Mouse (Mus musculus) kidney, postnatal 0 days (tissue): ENCODE results near the gene Sbsn. TPM values are rescaled to one million over a fixed set of nuclear protein-coding genes. Genes with fewer than 3 reads are reported as not detected.
"Not testable (repeated sequence)": the region's sequence is repeated elsewhere in the genome, so short reads cannot be mapped to it uniquely, and the experiment has no call there.

Source experiments
- ATAC-seq: fragments of 200-750 bp; cut with Nextera tagmentation; replicated peaks from 2 replicates; pipeline ENCODE4 v1.8.0; 2017; ENCODE audit warnings: low read depth, moderate number of reproducible peaks, moderate TSS enrichment, moderate library complexity; ENCODE audit not compliant: low FRiP score
- DNase-seq: peaks from one replicate; pipeline ENCODE4 v3.0.0-alpha.2; 2016; ENCODE audit warnings: low spot score
- H3K27ac ChIP-seq: fragments of 300-500 bp; sonication (generic); 2 replicates; pipeline ENCODE4 v1.5.1; 2014; ENCODE audit warnings: mild to moderate bottlenecking
- H3K27me3 ChIP-seq: fragments of 300-500 bp; sonication (generic); 2 replicates; pipeline ENCODE4 v1.6.1; 2014; ENCODE audit warnings: low read length, mixed read lengths; ENCODE audit not compliant: insufficient read depth
- H3K36me3 ChIP-seq: fragments of 300-500 bp; sonication (generic); 2 replicates; pipeline ENCODE4 v1.6.1; 2014; ENCODE audit warnings: low read length, mixed read lengths; ENCODE audit not compliant: insufficient read depth
- H3K4me1 ChIP-seq: fragments of 300-500 bp; sonication (generic); replicated peaks from 2 replicates; pipeline ENCODE4 v1.6.1; 2014; ENCODE audit warnings: antibody characterized with exemption, low read length, mixed read lengths; ENCODE audit not compliant: insufficient read depth
- H3K4me2 ChIP-seq: fragments of 300-500 bp; sonication (generic); 2 replicates; pipeline ENCODE4 v1.6.1; 2014; ENCODE audit warnings: mild to moderate bottlenecking, low read length, moderate library complexity, mixed read lengths
- H3K4me3 ChIP-seq: fragments of 300-500 bp; sonication (generic); replicated peaks from 2 replicates; pipeline ENCODE4 v1.5.1; 2014; ENCODE audit warnings: low read depth, low read length
- H3K9ac ChIP-seq: fragments of 300-500 bp; sonication (generic); 2 replicates; pipeline ENCODE4 v1.6.1; 2014; ENCODE audit warnings: low read depth, low read length
- H3K9me3 ChIP-seq: fragments of 300-500 bp; sonication (generic); replicated peaks from 2 replicates; pipeline ENCODE4 v1.6.1; 2016; ENCODE audit warnings: low read length, inconsistent platforms, mixed read lengths
- CTCF ChIP-seq: IDR thresholded peaks from 2 replicates; pipeline ENCODE4 v1.5.1; 2016; ENCODE audit warnings: antibody characterized with exemption, low read depth, mild to moderate bottlenecking, moderate library complexity
- WGBS: fragments of 180-500 bp; shearing (Covaris S2); extraction: QIAGEN DNeasy Blood & Tissue Kit; methylation state at CpG from one replicate; pipeline ENCODE4 v1.1.7; 2014; 5-methylcytosine and 5-hydroxymethylcytosine counted together
- polyA plus RNA-seq: library from polyadenylated mRNA; unstranded; fragments of >200 nt; fragmentation: Nextera tagmentation; extraction: Ambion mirVana; gene quantifications from 2 replicates; pipeline ENCODE4 v1.2.1, GENCODE M21; 2015

Sbsn gene
- polyA plus RNA-seq, 1 experiment from 2014 or later, result 2.5 TPM

DNA sequence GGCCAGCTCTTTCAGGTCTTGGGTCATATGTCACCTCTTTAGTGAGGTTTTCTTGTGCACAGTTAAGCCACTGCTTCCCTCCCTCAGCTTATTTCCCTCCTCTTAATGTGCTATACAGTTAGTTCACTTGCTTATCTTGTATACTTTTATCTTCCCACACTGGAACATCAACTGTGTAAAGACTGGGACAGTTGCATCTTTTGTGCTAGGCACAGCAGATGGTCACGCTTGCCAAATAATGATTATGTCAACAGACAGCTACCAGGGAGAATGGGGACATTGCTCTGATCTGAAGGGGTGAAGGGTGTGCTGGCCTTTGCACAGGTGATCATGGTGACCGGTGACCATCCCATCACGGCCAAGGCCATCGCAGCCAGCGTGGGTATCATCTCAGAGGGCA, 31.6 kb upstream of the Sbsn start:
- Histone ChIP-seq H3K4me3 (no peak overlapping the region), H3K4me2 (no peak overlapping the region), H3K27ac (no peak overlapping the region), H3K9me3 (no peaks in the 10 kb centered on the region), H3K9ac (no peak overlapping the region), H3K36me3 (no peaks in the 10 kb centered on the region), H3K4me1 (peaks cover 2% of the 10 kb centered on the region), H3K27me3 (peaks cover 5% of the 10 kb centered on the region; the same call in 1 of the 2 replicates)
- WGBS, result 93% methylated on average over 5 of the region's 5 CpGs
- TF ChIP-seq CTCF, result no peak
- ATAC-seq, result no peak
- DNase-seq, result no peak

DNA sequence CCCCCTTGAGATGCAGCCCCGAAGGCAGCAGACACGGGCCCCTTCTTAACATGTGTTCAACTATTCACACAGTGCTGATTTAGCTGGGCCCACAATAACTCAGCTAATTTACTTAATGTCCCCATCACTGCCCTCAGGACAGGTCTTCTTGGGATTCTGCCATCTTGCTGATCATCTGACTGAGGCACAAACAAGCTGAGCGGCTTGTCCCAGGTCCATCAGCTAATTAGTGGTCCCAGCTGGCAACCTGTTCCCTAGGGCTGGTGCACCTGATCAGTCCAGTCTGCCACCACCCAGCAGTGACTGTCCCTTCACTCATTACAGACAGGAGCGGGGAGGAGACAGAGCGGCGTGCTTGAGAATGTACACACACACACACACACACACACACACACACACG, 30.0 kb upstream of the Sbsn start:
- H3K4me2 ChIP-seq, result no peak overlapping the region
- no peak for DNase-seq
- H3K27ac ChIP-seq, result no peak overlapping the region
- H3K36me3 ChIP-seq, result no peaks in the 10 kb centered on the region
- no peak overlapping the region for H3K4me3 ChIP-seq
- TF ChIP-seq CTCF, result no peak
- no peak overlapping the region for H3K9ac ChIP-seq
- ATAC-seq, result no peak
- H3K9me3 ChIP-seq, result no peaks in the 10 kb centered on the region
- peaks cover 2% of the 10 kb centered on the region for H3K4me1 ChIP-seq
- H3K27me3 ChIP-seq, result no peaks in the 10 kb centered on the region
- 85% methylated on average over 7 of the region's 7 CpGs for WGBS

DNA sequence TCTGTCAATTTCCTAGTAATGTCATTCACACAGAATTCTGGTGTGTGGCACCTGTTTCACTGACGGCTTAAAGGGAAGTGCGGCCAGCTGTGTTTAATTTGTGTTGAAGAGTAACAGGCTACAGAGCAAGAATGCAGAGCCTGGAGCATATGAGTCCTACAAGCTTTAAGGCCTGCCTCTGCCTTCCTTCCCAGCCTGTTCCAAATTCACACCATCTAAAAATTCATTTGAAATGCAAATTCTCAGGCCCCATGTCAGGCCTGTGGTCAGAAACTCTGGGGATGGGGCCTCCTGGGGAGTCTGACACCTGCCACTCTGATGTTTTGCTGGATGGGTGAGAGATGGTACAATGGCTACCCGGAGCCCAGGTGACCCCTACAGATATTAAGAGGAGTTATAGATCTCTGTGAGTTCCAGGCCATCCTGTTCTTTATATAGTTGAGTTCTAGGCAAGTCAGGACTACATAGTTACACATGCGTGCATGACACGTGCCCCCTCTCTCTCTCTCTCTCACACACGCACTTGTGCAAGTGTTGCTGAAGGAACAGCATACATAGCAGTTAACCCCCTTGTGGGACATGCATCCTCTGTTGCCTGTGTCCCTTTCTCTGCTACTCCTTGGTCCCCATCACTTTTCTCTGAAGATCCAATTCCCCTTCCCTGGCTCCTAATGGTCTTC, 27.9 kb upstream of the Sbsn start:
- Histone ChIP-seq H3K9ac (no peak overlapping the region), H3K9me3 (no peaks in the 10 kb centered on the region), H3K4me3 (no peak overlapping the region), H3K27me3 (no peaks in the 10 kb centered on the region), H3K27ac (no peak overlapping the region), H3K4me1 (0 out of 2 replicates have a peak, but pooled peaks cover 3% of the 10 kb centered on the region), H3K4me2 (no peak overlapping the region), H3K36me3 (no peaks in the 10 kb centered on the region)
- WGBS, result 66% methylated on average over 6 of the region's 6 CpGs
- no peak for ATAC-seq
- TF ChIP-seq CTCF, result no peak
- DNase-seq, result no peak

DNA sequence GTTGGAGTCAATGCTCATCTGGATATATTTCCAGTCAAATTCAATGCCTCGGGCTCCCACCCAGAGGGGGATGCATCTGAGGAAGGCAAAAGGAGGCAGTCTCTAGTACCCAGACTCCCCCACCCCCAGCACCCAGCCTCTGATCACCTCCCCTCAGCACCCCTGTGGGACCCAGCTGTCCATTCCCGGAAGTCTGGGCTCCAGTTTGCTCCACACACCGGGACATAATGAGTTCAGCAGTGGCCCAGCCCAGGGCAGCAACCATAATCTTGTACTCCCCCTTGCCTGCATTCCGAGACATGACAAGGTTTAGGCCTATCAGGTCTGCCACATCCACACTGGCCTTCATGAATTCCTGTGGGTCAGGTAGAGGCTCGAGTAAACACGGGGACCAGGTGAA, 23.1 kb upstream of the Sbsn start:
- Histone ChIP-seq H3K9me3 (no peaks in the 10 kb centered on the region), H3K4me3 (peak overlapping the region; percentile 68; the same call in 1 of the 2 replicates), H3K4me1 (peaks cover 12% of the 10 kb centered on the region), H3K9ac (peak overlapping the region; percentile 82; the same call in 1 of the 2 replicates), H3K27me3 (no peaks in the 10 kb centered on the region), H3K4me2 (peak overlapping the region; percentile 84), H3K27ac (no peak overlapping the region), H3K36me3 (no peaks in the 10 kb centered on the region)
- DNase-seq (no peak), ATAC-seq (no peak)
- WGBS, result 69% methylated on average over 6 of the region's 6 CpGs
- TF ChIP-seq CTCF, result no peak

DNA sequence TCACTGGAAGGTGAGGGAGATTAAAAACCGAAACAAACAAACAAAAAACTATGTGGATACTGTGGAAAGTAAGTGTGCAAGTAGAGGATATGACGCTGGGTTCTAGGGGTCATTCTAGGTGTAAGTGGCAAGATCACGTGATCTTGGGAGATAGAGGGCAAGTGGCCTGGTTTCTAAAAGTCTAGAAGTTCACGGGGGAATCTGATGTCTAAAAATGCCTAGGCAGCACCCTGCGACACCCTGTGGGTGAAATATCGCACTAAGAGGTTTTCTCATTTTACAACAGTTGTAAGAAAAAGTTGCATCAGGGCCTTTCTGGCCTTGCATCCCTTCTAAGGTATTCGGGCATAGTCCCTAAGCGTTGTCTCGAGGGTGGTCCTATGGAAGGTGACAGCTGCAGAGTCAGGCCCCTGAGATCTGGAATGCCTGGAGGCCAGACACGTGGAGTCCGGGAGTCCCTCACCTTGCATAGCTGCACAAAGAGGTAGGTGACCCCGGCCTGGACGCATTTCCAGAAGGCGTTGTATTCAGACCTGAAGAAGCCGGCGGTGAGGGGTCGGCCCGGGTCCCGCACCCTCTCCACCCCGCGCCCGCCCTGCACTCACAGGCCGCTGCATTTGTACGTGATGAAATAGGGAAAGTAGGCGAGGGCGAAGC, 22.4 kb upstream of the Sbsn start:
- H3K27ac ChIP-seq, result peak overlapping the region; percentile 83
- DNase-seq, result peak; percentile 28
- peak; percentile 47 for ATAC-seq

DNA sequence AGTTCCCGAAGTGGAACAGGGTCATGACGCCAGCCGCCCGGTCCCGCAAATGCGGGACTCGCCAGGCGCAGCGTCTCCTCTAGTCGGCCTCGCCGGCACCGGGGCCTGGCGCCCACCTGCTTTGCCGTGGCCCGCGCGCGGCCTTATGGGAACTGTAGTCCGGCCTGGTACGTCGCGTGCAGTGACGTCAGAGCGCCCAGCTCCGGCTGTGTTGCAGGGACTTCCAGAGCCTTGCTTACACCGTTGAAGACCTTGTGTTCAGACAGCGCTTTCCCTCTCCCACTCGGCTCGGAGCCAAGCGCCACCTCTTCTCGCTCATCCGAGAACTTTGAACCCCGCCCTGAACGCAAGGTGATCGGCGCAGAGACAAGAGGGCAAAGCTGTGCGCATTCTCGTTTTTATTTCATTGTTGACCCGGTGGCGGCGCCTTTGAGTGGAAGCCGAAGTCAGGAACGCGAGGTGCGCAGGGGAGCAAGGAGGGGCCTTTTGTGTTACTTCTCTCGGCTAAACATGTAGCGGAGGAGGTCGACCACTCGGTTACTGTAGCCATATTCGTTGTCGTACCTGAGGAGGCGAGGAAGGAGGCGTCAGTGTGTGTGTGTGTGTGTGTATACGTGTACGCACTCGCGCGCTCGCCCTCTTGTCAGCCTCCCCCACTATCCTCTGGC, 21.7 kb upstream of the Sbsn start, which contains the start of gene Tmem147:
TSS of gene Tmem147 (minus strand) at position 145 of the 668 bp plus-strand sequence.
- peak within 1 kb of the TSS; percentile 84 for H3K4me2 ChIP-seq
- peak within 1 kb of the TSS; percentile 68 for H3K4me3 ChIP-seq
- peak; percentile 49; the same call in 1 of the 2 replicates for TF ChIP-seq CTCF
- H3K4me1 ChIP-seq, result peaks cover 12% of the 10 kb centered on the region
- no peaks in the 10 kb centered on the region for H3K9me3 ChIP-seq
- no peaks in the 10 kb centered on the region for H3K36me3 ChIP-seq
- ATAC-seq (peak; percentile 97), DNase-seq (peak; percentile 96)
- H3K9ac ChIP-seq, result peak within 1 kb of the TSS; percentile 82
- H3K27me3 ChIP-seq, result no peaks in the 10 kb centered on the region
- H3K27ac ChIP-seq, result peak within 1 kb of the TSS; percentile 83
- WGBS, result under 1% methylated on average over 60 of the region's 60 CpGs

More for the DNA sequence above, 22.4 kb upstream of the Sbsn start:
- no peaks in the 10 kb centered on the region for H3K36me3 ChIP-seq
- TF ChIP-seq CTCF, result peak; percentile 24; the same call in 1 of the 2 replicates
- peak overlapping the region; percentile 82 for H3K9ac ChIP-seq
- H3K4me1 ChIP-seq, result peaks cover 12% of the 10 kb centered on the region
- no peaks in the 10 kb centered on the region for H3K27me3 ChIP-seq
- H3K4me3 ChIP-seq, result peak overlapping the region; percentile 68
- 6% methylated on average over 26 of the region's 26 CpGs for WGBS
- H3K9me3 ChIP-seq, result no peaks in the 10 kb centered on the region
- H3K4me2 ChIP-seq, result peak overlapping the region; percentile 84

DNA sequence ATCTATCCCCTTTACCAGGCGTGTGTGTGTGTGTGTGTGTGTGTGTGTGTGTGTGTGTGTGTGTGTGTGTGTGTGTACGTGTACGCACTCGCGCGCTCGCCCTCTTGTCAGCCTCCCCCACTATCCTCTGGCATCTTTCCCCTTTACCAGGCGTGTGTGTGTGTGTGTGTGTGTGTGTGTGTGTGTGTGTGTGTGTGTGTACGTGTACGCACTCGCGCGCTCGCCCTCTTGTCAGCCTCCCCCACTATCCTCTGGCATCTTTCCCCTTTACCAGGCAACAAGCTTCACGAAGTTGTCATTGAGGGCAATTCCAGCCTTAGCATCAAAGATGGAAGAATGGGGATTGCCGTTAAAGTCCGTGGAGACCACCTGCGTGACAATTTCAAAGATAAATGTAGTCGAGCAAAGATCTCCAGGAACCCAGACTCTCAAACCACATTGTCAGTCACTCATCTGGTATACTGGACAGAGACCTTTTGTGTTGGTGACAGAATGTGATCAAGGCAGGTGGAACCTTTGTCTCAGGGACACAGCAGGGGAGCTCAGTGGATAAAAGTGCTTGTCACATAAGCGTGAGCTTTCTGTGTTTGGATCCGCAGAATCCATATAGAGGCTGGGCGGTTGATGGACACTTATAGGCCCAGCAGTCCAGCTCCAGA, 21.1 kb upstream of the Sbsn start:
- Histone ChIP-seq H3K27ac (peak overlapping the region; percentile 83), H3K9ac (peak overlapping the region; percentile 82), H3K4me2 (peak overlapping the region; percentile 84), H3K4me3 (peak overlapping the region; percentile 68), H3K4me1 (peaks cover 12% of the 10 kb centered on the region)
- ATAC-seq, H3K36me3 ChIP-seq, H3K9me3 ChIP-seq, DNase-seq, H3K27me3 ChIP-seq: not testable (repeated sequence)
- WGBS, result 17% methylated on average over 17 of the region's 22 CpGs
